Mouse (Mus musculus) heart, adult 10 weeks (tissue): ENCODE results near the gene Snx8. TPM values are rescaled to one million over a fixed set of nuclear protein-coding genes. Genes with fewer than 3 reads are reported as not detected.

Source experiments
- polyA plus RNA-seq: library from polyadenylated mRNA; stranded (reverse); fragments of 350-450 nt; fragmentation: Illumina TruSeq; extraction: RNeasy Lipid Tissue Mini Kit (QIAGEN cat#74804); gene quantifications from one replicate; pipeline ENCODE4 v1.2.3, GENCODE M21; 2014; ENCODE audit warnings: low read depth, low replicate concordance

The Snx8 gene
- 14.3 TPM for polyA plus RNA-seq

DNA sequence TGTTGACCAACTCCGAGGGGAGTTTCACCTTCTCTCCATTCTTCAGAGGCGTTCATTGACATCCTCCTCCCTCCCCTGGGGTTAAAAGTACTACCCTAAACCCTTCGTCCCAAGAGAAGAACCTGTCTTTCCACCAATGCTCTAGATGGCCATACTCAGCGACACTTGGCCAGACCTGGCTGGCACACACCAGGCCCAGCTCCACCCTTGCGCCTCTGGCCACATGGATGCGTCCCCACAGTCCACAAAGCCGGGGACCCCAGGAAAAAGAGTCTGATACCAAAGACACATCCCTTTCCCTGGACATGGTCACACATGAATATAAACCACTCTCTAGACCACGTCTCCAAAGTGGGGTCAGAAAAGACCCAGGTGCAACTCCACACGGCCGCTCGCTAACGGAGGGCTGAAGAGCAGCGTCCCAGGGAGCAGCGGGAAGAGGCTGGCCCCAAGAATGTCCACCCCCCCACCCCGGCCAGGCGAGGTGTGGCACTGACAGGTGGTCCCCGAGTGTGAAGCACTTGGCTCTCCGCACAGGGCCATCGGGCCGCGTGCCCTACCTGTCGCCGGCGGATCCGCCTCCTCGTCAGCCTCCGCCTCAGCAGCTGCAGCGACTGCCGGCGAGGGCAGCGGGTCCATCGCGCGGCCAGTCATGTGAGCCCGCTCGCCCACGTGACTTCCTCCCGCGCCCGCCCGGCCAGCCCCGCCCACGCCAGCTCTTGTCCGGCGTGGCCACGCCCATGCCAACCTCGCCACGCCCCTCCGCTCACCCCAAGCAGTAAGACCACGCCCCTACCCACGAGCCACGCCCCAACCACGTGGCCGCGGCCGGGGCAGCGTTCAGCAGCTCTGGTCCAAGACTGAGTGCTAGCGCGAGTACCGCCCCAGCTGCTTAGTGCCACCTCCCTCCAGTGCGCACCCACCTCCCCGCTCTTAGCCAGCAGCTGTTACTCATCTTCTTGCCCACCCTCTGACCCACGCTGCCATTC is at the start of gene Snx8:
Gene Snx8 (minus strand): TSS at position 675 of the 989 bp plus-strand sequence.

GRCm38 (mm10) chr5:140418489-140419441 is 29.7 kb upstream of the Snx8 start, which contains the start of gene Eif3b:
Gene Eif3b, plus strand, starts transcription at chr5:140419328.

GRCm38 (mm10) chr5:140331615-140332512 is 57.2 kb downstream of the Snx8 start, which contains the start of gene Mrm2:
Gene Mrm2, minus strand, starts transcription at chr5:140331898.

DNA sequence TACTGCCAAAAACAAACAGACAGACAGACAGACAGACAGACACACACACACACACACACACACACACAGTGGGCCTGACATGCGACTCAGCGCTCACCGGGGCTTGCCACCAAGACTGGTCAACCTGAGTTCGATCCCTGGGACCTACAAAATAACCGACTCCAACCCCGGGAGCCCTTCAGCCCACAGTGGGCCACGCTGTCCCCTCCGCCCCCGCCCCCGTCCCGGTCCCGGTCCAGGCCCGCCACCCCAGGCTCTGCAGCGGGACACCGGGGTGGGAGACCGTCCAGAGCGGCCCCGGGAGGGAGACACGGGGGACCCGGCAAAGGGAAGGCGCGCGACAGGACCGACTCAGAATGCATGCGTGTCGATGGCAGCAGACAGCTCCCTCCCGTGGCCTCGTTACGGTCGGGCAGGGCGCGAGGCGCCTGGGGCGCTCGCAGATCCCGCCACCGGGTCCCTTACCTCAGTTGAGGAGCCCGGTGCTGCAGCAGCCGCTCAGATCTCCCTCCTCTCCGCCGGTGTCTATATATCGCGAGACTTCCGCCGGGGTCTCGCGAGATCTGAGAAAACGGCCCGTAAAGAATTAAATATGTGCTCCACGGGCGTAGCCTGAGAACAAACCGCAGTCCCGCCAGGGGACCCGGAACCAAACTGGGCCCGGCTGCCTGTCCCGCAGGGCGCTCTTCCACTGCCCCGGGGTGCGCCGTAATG is 67.9 kb downstream of the Snx8 start, which contains the start of the genes Mad1l1 and Nudt1:
Gene Mad1l1 (minus strand): TSS at position 511 of the 714 bp plus-strand sequence.
Gene Nudt1 (plus strand): TSS at position 615 of the 714 bp plus-strand sequence.

Other genes starting within 250 kb of the Snx8 start
- 7.6 TPM for gene Mad1l1, start 67.7 kb downstream of the Snx8 start, polyA plus RNA-seq
- 11.4 TPM for gene Nudt1, start 67.6 kb downstream of the Snx8 start, polyA plus RNA-seq
- 13.6 TPM for gene Mrm2, start 57.4 kb downstream of the Snx8 start, polyA plus RNA-seq
- 95.6 TPM for gene Eif3b, start 30.1 kb upstream of the Snx8 start, polyA plus RNA-seq
- gene Gm4869, start 56.4 kb upstream of the Snx8 start, polyA plus RNA-seq, result not detected
- 6.9 TPM for gene Chst12, start 116.3 kb upstream of the Snx8 start, polyA plus RNA-seq
- gene Grifin, start 175.8 kb upstream of the Snx8 start, polyA plus RNA-seq, result not detected
- 5.4 TPM for gene Lfng, start 218.1 kb upstream of the Snx8 start, polyA plus RNA-seq